Mouse (Mus musculus) MEL (cell line): ENCODE results near the gene Apon.

Experiments used
- CTCF ChIP-seq, 3 experiments: IDR thresholded peaks in 2 of 3; conservative IDR thresholded peaks in 1 of 3; 2 replicates each; pipeline ENCODE4 v1.5.1; 2011 to 2012; ENCODE audit warnings: low read length in 3 of 3, low read depth in 2 of 3, mild to moderate bottlenecking in 2 of 3, improper control_type of control experiment in 1 of 3, inconsistent platforms in 1 of 3, mixed read lengths in 1 of 3, moderate library complexity in 1 of 3; ENCODE audit not compliant: control insufficient read depth in 1 of 3, insufficient read depth in 1 of 3, poor library complexity in 1 of 3, severe bottlenecking in 1 of 3
- E2F4 ChIP-seq: IDR thresholded peaks from 2 replicates; pipeline ENCODE4 v1.6.1; 2011; ENCODE audit warnings: low read depth, low read length, improper control_type of control experiment, borderline replicate concordance
- EP300 ChIP-seq, 2 experiments: IDR thresholded peaks; 2 replicates each; pipeline ENCODE4 v1.6.1; 2011; ENCODE audit warnings: improper control_type of control experiment in 2 of 2, low read length in 2 of 2, low read depth in 1 of 2, mild to moderate bottlenecking in 1 of 2
- GATA1 ChIP-seq: IDR thresholded peaks from 2 replicates; pipeline ENCODE4 v1.6.1; 2011; ENCODE audit warnings: low read depth, low read length, improper control_type of control experiment
- POLR2A ChIP-seq, 2 experiments: IDR thresholded peaks; 2 replicates each; pipeline ENCODE4 v1.6.1; 2011 to 2012; ENCODE audit warnings: low read length in 2 of 2, mild to moderate bottlenecking in 2 of 2, control low read depth in 1 of 2, improper control_type of control experiment in 1 of 2, low read depth in 1 of 2, moderate library complexity in 1 of 2; ENCODE audit not compliant: control insufficient read depth in 1 of 2, insufficient read depth in 1 of 2, poor library complexity in 1 of 2
- ZNF384 ChIP-seq: IDR thresholded peaks from 2 replicates; pipeline ENCODE4 v1.6.1; 2012; ENCODE audit warnings: low read depth, mild to moderate bottlenecking, inconsistent platforms, low read length, improper control_type of control experiment

DNA sequence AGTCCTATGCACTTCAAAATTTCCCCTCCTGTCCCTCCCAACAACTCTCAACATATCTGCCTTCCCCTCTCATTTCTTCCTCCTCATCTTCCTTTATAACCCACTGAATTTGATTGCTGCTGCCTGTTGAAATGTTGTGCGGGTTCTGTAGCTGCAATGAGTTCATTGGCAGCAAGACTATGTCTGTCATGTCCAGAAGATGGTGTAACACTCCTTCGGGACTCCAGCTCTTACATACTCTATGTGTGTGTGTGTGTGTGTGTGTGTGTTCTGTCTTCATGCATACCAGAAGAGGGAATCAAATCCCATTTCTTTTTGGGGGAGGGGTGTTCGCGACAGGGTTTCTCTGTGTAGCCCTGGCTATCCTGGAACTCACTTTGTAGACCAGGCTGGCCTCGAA lies 38.9 kb upstream of the Apon start:
- TF ChIP-seq POLR2A (IDR thresholded peaks at IDR 0.05; ENCODE audit: control insufficient read depth in 1 of 2, insufficient read depth in 1 of 2, low read depth in 1 of 2, low read length in 2 of 2, poor library complexity in 1 of 2) (no peak), ZNF384 (no peak), EP300 (IDR thresholded peaks at IDR 0.05; ENCODE audit: low read depth in 1 of 2, low read length in 2 of 2) (no peak), CTCF (IDR thresholded peaks at IDR 0.05 in 2 of 3, conservative IDR thresholded peaks at IDR 0.05 in 1 of 3; ENCODE audit: control insufficient read depth in 1 of 3, insufficient read depth in 1 of 3, low read depth in 2 of 3, low read length in 3 of 3, poor library complexity in 1 of 3, severe bottlenecking in 1 of 3) (no peak), GATA1 (no peak), E2F4 (no peak)
